Mouse (Mus musculus): ENCODE measurements around the gene Cfap46.

GRCm38 (mm10) chr7:139692211-139692610 lies 8.6 kb upstream of the Cfap46 start:
- no peak for TF ChIP-seq CTCF (IDR thresholded peaks at IDR 0.05; ENCODE audit: control insufficient read depth, insufficient read depth, low read length)
- no peak for TF ChIP-seq POLR2A (IDR thresholded peaks at IDR 0.05; ENCODE audit: borderline replicate concordance, control insufficient read depth, low read depth, low read length)
